Mouse (Mus musculus): ENCODE measurements around the gene Sall1. TPM values are rescaled to one million over a fixed set of nuclear protein-coding genes. Genes with fewer than 3 reads are reported as not detected.

The Sall1 gene
- 5.3 and 7.2 TPM in 2 replicates for polyA plus RNA-seq (2015; fragmentation: Nextera tagmentation; extraction: Ambion mirVana)

DNA sequence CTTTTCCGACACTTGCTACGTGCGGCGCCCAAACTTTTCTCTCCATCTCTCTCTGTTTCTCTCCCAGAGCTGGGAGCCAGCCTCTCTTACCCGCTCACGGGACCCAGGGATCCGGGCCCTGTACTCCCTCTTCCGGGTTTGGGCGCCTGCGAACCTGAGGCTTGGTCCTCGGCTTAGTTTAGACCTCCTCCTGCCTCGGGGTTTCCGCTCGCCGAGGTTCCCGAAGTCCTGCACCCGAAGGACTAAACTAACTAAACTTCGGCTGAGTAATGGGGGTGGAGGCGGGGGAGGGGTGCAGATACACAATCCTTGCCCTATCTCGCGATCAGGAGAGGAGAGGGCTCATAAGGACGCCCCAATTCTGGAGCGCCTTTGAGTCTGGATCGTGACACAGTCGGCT lies at the start of gene Sall1:
TSS of gene Sall1 (minus strand) at position 223 of the 400 bp plus-strand sequence.
- Histone ChIP-seq H3K4me1 (ENCODE audit: control insufficient read depth, insufficient read depth, low read depth, low read length) (peaks cover 32% of the 10 kb centered on the region), H3K4me2 (ENCODE audit: low read length) (peak within 1 kb of the TSS; percentile 89), H3K36me3 (ENCODE audit: control insufficient read depth, insufficient read depth, low read length) (no peaks in the 10 kb centered on the region), H3K9ac (ENCODE audit: low read depth, low read length) (peak within 1 kb of the TSS; percentile 61), H3K27ac (ENCODE audit: low read depth, low read length) (peak within 1 kb of the TSS; percentile 75), H3K27me3 (replicated peaks; ENCODE audit: control insufficient read depth, insufficient read depth, low read length) (peaks cover 24% of the 10 kb centered on the region), H3K4me3 (ENCODE audit: low read length) (peak within 1 kb of the TSS; percentile 53), H3K9me3 (ENCODE audit: control insufficient read depth, low read length) (no peaks in the 10 kb centered on the region)
- WGBS, result 0% methylated on average over 25 of the region's 25 CpGs
- no peak; the same call in 1 of the 2 replicates for ATAC-seq

- ATAC-seq, result no peak
- Histone ChIP-seq H3K4me1 (ENCODE audit: control insufficient read depth, insufficient read depth, low read depth, low read length) (no peaks in the 10 kb centered on the region), H3K27ac (ENCODE audit: low read depth, low read length) (no peak overlapping the region), H3K36me3 (ENCODE audit: control insufficient read depth, insufficient read depth, low read length) (no peaks in the 10 kb centered on the region), H3K27me3 (replicated peaks; ENCODE audit: control insufficient read depth, insufficient read depth, low read length) (no peaks in the 10 kb centered on the region), H3K4me3 (ENCODE audit: low read length) (no peak overlapping the region), H3K4me2 (ENCODE audit: low read length) (no peak overlapping the region), H3K9me3 (ENCODE audit: control insufficient read depth, low read length) (no peaks in the 10 kb centered on the region), H3K9ac (ENCODE audit: low read depth, low read length) (no peak overlapping the region)
- WGBS, result 35% methylated on average over 5 of the region's 5 CpGs
These were observed 46.0 kb upstream of the Sall1 start for GRCm38 (mm10) chr8:89089916-89090315.

DNA sequence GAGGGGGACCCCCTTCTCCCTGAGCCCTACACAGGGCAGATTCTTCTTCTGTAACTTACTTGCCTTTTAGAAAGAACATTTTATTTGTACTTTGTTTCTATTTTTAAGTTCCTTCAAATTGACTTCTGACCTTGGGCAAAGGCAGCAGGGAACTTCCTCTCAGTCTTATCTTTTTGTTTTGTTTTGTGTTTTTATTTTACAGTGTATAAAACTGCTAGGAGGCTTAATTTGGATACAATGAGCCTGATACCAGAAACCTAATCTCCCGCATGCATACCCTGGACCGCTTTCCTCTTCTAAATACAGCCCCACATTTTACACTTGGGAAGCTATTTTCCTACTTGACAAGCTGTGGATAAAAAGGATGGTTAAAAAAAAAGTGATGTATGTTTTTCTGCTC lies 35.2 kb upstream of the Sall1 start:
- H3K27ac ChIP-seq (ENCODE audit: low read depth, low read length), result no peak overlapping the region
- no peaks in the 10 kb centered on the region for H3K9me3 ChIP-seq (ENCODE audit: control insufficient read depth, low read length)
- no peak overlapping the region for H3K4me3 ChIP-seq (ENCODE audit: low read length)
- H3K27me3 ChIP-seq (replicated peaks; ENCODE audit: control insufficient read depth, insufficient read depth, low read length), result no peaks in the 10 kb centered on the region
- no peak for ATAC-seq
- no peak overlapping the region for H3K9ac ChIP-seq (ENCODE audit: low read depth, low read length)
- no peak overlapping the region for H3K4me2 ChIP-seq (ENCODE audit: low read length)
- no peaks in the 10 kb centered on the region for H3K36me3 ChIP-seq (ENCODE audit: control insufficient read depth, insufficient read depth, low read length)
- H3K4me1 ChIP-seq (ENCODE audit: control insufficient read depth, insufficient read depth, low read depth, low read length), result no peaks in the 10 kb centered on the region
- WGBS, result 72% methylated on average over 2 of the region's 2 CpGs

GRCm38 (mm10) chr8:89072968-89073382 lies 29.0 kb upstream of the Sall1 start:
- H3K4me3 ChIP-seq (ENCODE audit: low read length), result no peak overlapping the region
- H3K4me2 ChIP-seq (ENCODE audit: low read length), result no peak overlapping the region
- H3K9ac ChIP-seq (ENCODE audit: low read depth, low read length), result no peak overlapping the region
- H3K9me3 ChIP-seq (ENCODE audit: control insufficient read depth, low read length), result no peaks in the 10 kb centered on the region
- peak; percentile 90 for ATAC-seq
- H3K4me1 ChIP-seq (ENCODE audit: control insufficient read depth, insufficient read depth, low read depth, low read length), result no peaks in the 10 kb centered on the region
- WGBS, result 20% methylated on average over 3 of the region's 3 CpGs
- H3K27me3 ChIP-seq (replicated peaks; ENCODE audit: control insufficient read depth, insufficient read depth, low read length), result no peaks in the 10 kb centered on the region
- no peaks in the 10 kb centered on the region for H3K36me3 ChIP-seq (ENCODE audit: control insufficient read depth, insufficient read depth, low read length)
- peak overlapping the region; percentile 46; the same call in 1 of the 2 replicates for H3K27ac ChIP-seq (ENCODE audit: low read depth, low read length)

- no peaks in the 10 kb centered on the region for H3K27me3 ChIP-seq (replicated peaks; ENCODE audit: control insufficient read depth, insufficient read depth, low read length)
- no peaks in the 10 kb centered on the region for H3K4me1 ChIP-seq (ENCODE audit: control insufficient read depth, insufficient read depth, low read depth, low read length)
- H3K9me3 ChIP-seq (ENCODE audit: control insufficient read depth, low read length), result no peaks in the 10 kb centered on the region
- no peak overlapping the region for H3K4me3 ChIP-seq (ENCODE audit: low read length)
- no peaks in the 10 kb centered on the region for H3K36me3 ChIP-seq (ENCODE audit: control insufficient read depth, insufficient read depth, low read length)
- no peak overlapping the region for H3K27ac ChIP-seq (ENCODE audit: low read depth, low read length)
- WGBS, result 85% methylated on average over 3 of the region's 3 CpGs
- no peak overlapping the region for H3K4me2 ChIP-seq (ENCODE audit: low read length)
- no peak for ATAC-seq
- no peak overlapping the region for H3K9ac ChIP-seq (ENCODE audit: low read depth, low read length)
These were observed 23.5 kb upstream of the Sall1 start for GRCm38 (mm10) chr8:89067499-89067898.

GRCm38 (mm10) chr8:89064042-89064441 lies 20.1 kb upstream of the Sall1 start:
- Histone ChIP-seq H3K4me1 (ENCODE audit: control insufficient read depth, insufficient read depth, low read depth, low read length) (peaks cover 5% of the 10 kb centered on the region), H3K9me3 (ENCODE audit: control insufficient read depth, low read length) (no peaks in the 10 kb centered on the region), H3K36me3 (ENCODE audit: control insufficient read depth, insufficient read depth, low read length) (no peaks in the 10 kb centered on the region), H3K4me3 (ENCODE audit: low read length) (no peak overlapping the region), H3K27me3 (replicated peaks; ENCODE audit: control insufficient read depth, insufficient read depth, low read length) (no peaks in the 10 kb centered on the region), H3K4me2 (ENCODE audit: low read length) (no peak overlapping the region), H3K27ac (ENCODE audit: low read depth, low read length) (no peak overlapping the region), H3K9ac (ENCODE audit: low read depth, low read length) (no peak overlapping the region)
- ATAC-seq, result no peak
- WGBS, result 40% methylated on average over 9 of the region's 9 CpGs

- Histone ChIP-seq H3K9me3 (ENCODE audit: control insufficient read depth, low read length) (no peaks in the 10 kb centered on the region), H3K4me3 (ENCODE audit: low read length) (no peak overlapping the region), H3K4me2 (ENCODE audit: low read length) (no peak overlapping the region), H3K9ac (ENCODE audit: low read depth, low read length) (no peak overlapping the region), H3K4me1 (ENCODE audit: control insufficient read depth, insufficient read depth, low read depth, low read length) (peaks cover 5% of the 10 kb centered on the region), H3K27ac (ENCODE audit: low read depth, low read length) (no peak overlapping the region), H3K27me3 (replicated peaks; ENCODE audit: control insufficient read depth, insufficient read depth, low read length) (no peaks in the 10 kb centered on the region), H3K36me3 (ENCODE audit: control insufficient read depth, insufficient read depth, low read length) (no peaks in the 10 kb centered on the region)
- no peak for ATAC-seq
- WGBS, result 78% methylated on average over 10 of the region's 10 CpGs
These were observed 19.5 kb upstream of the Sall1 start for GRCm38 (mm10) chr8:89063366-89064040.

DNA sequence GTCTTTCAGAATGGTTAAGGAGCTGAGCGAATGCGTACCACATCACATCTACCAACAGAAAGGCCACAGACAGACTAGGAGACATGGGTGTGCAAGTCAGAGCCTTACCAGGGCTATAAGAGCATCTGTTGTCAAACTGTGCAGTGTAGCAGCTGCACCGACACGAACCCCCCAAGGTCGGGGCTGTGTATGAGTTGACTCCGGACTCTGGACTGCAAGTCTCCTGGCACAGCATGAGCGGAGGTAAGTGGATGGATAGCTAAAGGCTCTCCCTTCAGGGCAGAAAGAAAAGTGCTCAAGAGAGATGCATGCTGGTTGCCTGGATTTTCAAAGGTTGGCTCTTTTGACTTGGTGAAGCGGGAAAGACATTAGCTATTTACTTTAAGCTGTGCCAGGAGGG lies 16.8 kb upstream of the Sall1 start:
- H3K27ac ChIP-seq (ENCODE audit: low read depth, low read length), result no peak overlapping the region
- no peak overlapping the region for H3K4me3 ChIP-seq (ENCODE audit: low read length)
- no peaks in the 10 kb centered on the region for H3K36me3 ChIP-seq (ENCODE audit: control insufficient read depth, insufficient read depth, low read length)
- no peak overlapping the region for H3K4me2 ChIP-seq (ENCODE audit: low read length)
- H3K9ac ChIP-seq (ENCODE audit: low read depth, low read length), result no peak overlapping the region
- WGBS, result 78% methylated on average over 8 of the region's 8 CpGs
- H3K4me1 ChIP-seq (ENCODE audit: control insufficient read depth, insufficient read depth, low read depth, low read length), result peaks cover 5% of the 10 kb centered on the region
- no peak for ATAC-seq
- no peaks in the 10 kb centered on the region for H3K27me3 ChIP-seq (replicated peaks; ENCODE audit: control insufficient read depth, insufficient read depth, low read length)
- H3K9me3 ChIP-seq (ENCODE audit: control insufficient read depth, low read length), result no peaks in the 10 kb centered on the region

DNA sequence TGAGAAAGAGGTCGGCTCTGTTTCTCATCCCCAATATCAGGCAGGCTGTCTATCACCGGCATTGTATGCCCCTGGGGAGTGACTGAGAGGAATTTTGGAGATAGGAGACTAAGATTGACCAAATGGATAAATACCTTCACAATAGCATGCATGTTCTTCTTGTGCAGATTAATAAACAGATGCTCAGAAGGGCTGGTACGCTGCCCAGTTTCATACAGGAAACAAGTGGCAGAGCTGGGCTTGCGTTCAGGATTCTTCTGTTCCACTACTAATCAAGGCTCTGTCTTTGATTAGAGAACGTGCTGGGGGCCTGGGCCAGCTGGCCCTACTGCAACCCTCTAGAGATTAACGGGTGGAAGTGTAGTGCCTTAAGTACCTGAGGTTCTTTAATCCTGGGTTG lies 15.5 kb upstream of the Sall1 start:
- Histone ChIP-seq H3K4me1 (ENCODE audit: control insufficient read depth, insufficient read depth, low read depth, low read length) (peaks cover 5% of the 10 kb centered on the region), H3K9ac (ENCODE audit: low read depth, low read length) (no peak overlapping the region), H3K4me3 (ENCODE audit: low read length) (no peak overlapping the region), H3K36me3 (ENCODE audit: control insufficient read depth, insufficient read depth, low read length) (no peaks in the 10 kb centered on the region), H3K27me3 (replicated peaks; ENCODE audit: control insufficient read depth, insufficient read depth, low read length) (no peaks in the 10 kb centered on the region), H3K4me2 (ENCODE audit: low read length) (no peak overlapping the region), H3K27ac (ENCODE audit: low read depth, low read length) (no peak overlapping the region), H3K9me3 (ENCODE audit: control insufficient read depth, low read length) (no peaks in the 10 kb centered on the region)
- ATAC-seq, result no peak
- WGBS, result 46% methylated on average over 6 of the region's 6 CpGs

Data from hindbrain, embryonic 16.5 days (tissue).